Mouse (Mus musculus): ENCODE data around the gene Lmod1. TPM values are rescaled to one million over a fixed set of nuclear protein-coding genes. Genes with fewer than 3 reads are reported as not detected.

Gene Lmod1
- polyA plus RNA-seq, 1 experiment from 2014 or later, result 0.37 TPM

DNA sequence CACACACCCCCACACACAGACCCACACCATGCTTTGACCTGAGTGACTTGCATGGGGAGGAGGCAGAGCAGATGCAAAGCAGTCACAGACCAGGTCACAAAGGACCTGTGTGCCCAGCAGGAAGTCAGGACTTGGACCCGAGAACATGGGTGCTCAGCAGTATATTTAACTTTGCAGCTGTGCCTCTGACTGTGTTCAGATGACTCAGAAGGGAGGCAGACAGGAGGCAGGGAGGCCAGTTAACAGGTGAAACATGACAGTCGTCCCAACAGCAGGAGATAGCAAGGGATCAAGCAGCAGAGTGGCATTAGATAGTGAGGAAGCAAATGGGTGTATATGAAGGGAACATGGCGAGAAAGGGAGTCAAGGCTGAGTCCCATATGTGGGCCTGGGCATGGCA is 22.3 kb downstream of the Lmod1 start:
- H3K9ac ChIP-seq (ENCODE audit: low read length), result no peak overlapping the region
- H3K4me1 ChIP-seq (ENCODE audit: control insufficient read depth, insufficient read depth, low read length), result no peaks in the 10 kb centered on the region
- no peak overlapping the region for H3K4me2 ChIP-seq (ENCODE audit: low read depth)
- H3K27ac ChIP-seq (ENCODE audit: low read depth, low read length), result no peak overlapping the region
- ATAC-seq (ENCODE audit: insufficient read depth, low FRiP score, low TSS enrichment), result no peak
- WGBS, result 79% methylated on average over 3 of the region's 3 CpGs
- H3K9me3 ChIP-seq (ENCODE audit: control insufficient read depth, low read length), result no peaks in the 10 kb centered on the region
- no peak overlapping the region for H3K4me3 ChIP-seq (ENCODE audit: low read depth, low read length)
- DNase-seq (ENCODE audit: low spot score), result no peak
- H3K27me3 ChIP-seq (ENCODE audit: control insufficient read depth, insufficient read depth, low read length), result no peaks in the 10 kb centered on the region
- H3K36me3 ChIP-seq (ENCODE audit: control insufficient read depth, insufficient read depth, low read length), result no peaks in the 10 kb centered on the region

DNA sequence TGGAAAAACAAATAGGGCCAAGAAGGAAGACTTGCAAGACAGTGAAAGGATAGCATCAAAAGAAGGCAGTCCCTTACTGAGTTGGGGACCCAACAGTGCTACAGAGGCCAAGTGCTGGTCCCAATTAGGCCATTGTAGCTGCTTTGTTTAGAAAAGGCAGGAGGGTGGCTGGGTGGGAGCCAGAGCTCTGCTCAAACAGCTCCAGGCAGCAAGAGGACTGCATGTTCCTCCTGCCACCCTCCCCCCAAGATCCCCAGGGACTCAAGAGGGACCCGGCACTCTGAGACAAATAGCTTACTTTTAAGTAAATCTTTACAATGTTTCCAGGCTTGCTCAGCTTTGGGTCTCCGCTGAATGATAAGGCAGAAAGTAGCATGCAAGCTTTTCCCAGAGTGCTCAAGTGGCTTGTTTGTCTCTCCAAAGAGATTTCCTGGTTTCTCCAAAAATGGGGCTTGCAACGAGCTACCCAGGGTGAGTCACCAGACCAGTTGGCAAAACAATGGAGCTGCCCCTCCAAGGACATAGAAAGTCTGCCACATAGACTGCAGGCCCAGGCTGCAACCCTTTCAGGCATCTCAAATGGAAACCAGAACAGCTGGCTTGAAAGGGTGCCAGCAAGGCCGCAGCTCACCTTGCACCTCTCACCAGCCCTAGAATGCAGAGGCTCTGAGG is 23.0 kb downstream of the Lmod1 start:
- no peak overlapping the region for H3K4me2 ChIP-seq (ENCODE audit: low read depth)
- H3K9me3 ChIP-seq (ENCODE audit: control insufficient read depth, low read length), result no peaks in the 10 kb centered on the region
- H3K4me1 ChIP-seq (ENCODE audit: control insufficient read depth, insufficient read depth, low read length), result no peaks in the 10 kb centered on the region
- no peaks in the 10 kb centered on the region for H3K27me3 ChIP-seq (ENCODE audit: control insufficient read depth, insufficient read depth, low read length)
- H3K9ac ChIP-seq (ENCODE audit: low read length), result no peak overlapping the region
- H3K4me3 ChIP-seq (ENCODE audit: low read depth, low read length), result no peak overlapping the region
- H3K27ac ChIP-seq (ENCODE audit: low read depth, low read length), result no peak overlapping the region
- H3K36me3 ChIP-seq (ENCODE audit: control insufficient read depth, insufficient read depth, low read length), result no peaks in the 10 kb centered on the region
- DNase-seq (ENCODE audit: low spot score), result no peak
- WGBS, result 66% methylated on average over 4 of the region's 4 CpGs
- ATAC-seq (ENCODE audit: insufficient read depth, low FRiP score, low TSS enrichment), result no peak

GRCm38 (mm10) chr1:135351953-135352352 is 27.3 kb downstream of the Lmod1 start:
- no peaks in the 10 kb centered on the region for H3K36me3 ChIP-seq (ENCODE audit: control insufficient read depth, insufficient read depth, low read length)
- H3K27me3 ChIP-seq (ENCODE audit: control insufficient read depth, insufficient read depth, low read length), result no peaks in the 10 kb centered on the region
- H3K4me2 ChIP-seq (ENCODE audit: low read depth), result no peak overlapping the region
- H3K4me1 ChIP-seq (ENCODE audit: control insufficient read depth, insufficient read depth, low read length), result no peaks in the 10 kb centered on the region
- no peak overlapping the region for H3K27ac ChIP-seq (ENCODE audit: low read depth, low read length)
- ATAC-seq (ENCODE audit: insufficient read depth, low FRiP score, low TSS enrichment) (no peak), DNase-seq (ENCODE audit: low spot score) (no peak)
- no peak overlapping the region for H3K9ac ChIP-seq (ENCODE audit: low read length)
- no peak overlapping the region for H3K4me3 ChIP-seq (ENCODE audit: low read depth, low read length)
- 68% methylated on average over 3 of the region's 3 CpGs for WGBS
- no peaks in the 10 kb centered on the region for H3K9me3 ChIP-seq (ENCODE audit: control insufficient read depth, low read length)

DNA sequence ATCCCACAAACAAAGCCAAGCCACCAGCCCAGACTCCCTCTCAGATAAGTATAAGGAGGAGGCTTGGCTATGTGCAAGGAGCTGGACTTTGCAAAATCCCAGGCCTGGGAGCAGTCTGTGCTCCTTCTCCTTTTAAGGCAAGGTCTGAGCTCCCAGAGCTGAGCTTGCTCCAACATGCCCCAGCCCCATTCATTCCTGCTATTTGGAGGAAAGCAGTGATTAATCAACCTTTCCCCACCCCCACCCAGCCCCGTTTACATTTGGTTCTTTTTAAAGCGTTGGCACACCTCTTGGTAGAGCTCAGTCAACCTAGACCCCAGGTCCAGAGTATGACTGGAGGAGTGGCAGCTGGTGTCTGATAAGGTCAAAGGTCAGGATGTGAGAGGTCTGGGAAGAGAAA is 34.5 kb downstream of the Lmod1 start:
- H3K36me3 ChIP-seq (ENCODE audit: control insufficient read depth, insufficient read depth, low read length), result no peaks in the 10 kb centered on the region
- no peaks in the 10 kb centered on the region for H3K4me1 ChIP-seq (ENCODE audit: control insufficient read depth, insufficient read depth, low read length)
- WGBS, result 48% methylated on average over 2 of the region's 2 CpGs
- no peak overlapping the region for H3K4me2 ChIP-seq (ENCODE audit: low read depth)
- H3K9ac ChIP-seq (ENCODE audit: low read length), result no peak overlapping the region
- no peak for ATAC-seq (ENCODE audit: insufficient read depth, low FRiP score, low TSS enrichment)
- H3K27ac ChIP-seq (ENCODE audit: low read depth, low read length), result no peak overlapping the region
- DNase-seq (ENCODE audit: low spot score), result no peak
- no peak overlapping the region for H3K4me3 ChIP-seq (ENCODE audit: low read depth, low read length)
- H3K27me3 ChIP-seq (ENCODE audit: control insufficient read depth, insufficient read depth, low read length), result no peaks in the 10 kb centered on the region
- no peaks in the 10 kb centered on the region for H3K9me3 ChIP-seq (ENCODE audit: control insufficient read depth, low read length)

- Histone ChIP-seq H3K27me3 (ENCODE audit: control insufficient read depth, insufficient read depth, low read length) (no peaks in the 10 kb centered on the region), H3K9ac (ENCODE audit: low read length) (no peak overlapping the region), H3K9me3 (ENCODE audit: control insufficient read depth, low read length) (no peaks in the 10 kb centered on the region), H3K4me2 (ENCODE audit: low read depth) (no peak overlapping the region), H3K36me3 (ENCODE audit: control insufficient read depth, insufficient read depth, low read length) (no peaks in the 10 kb centered on the region), H3K4me3 (ENCODE audit: low read depth, low read length) (no peak overlapping the region), H3K27ac (ENCODE audit: low read depth, low read length) (no peak overlapping the region), H3K4me1 (ENCODE audit: control insufficient read depth, insufficient read depth, low read length) (no peaks in the 10 kb centered on the region)
- ATAC-seq (ENCODE audit: insufficient read depth, low FRiP score, low TSS enrichment) (no peak), DNase-seq (ENCODE audit: low spot score) (no peak)
- 81% methylated on average over 4 of the region's 4 CpGs for WGBS
These were observed 36.9 kb downstream of the Lmod1 start for GRCm38 (mm10) chr1:135361491-135361890.

- Histone ChIP-seq H3K4me1 (ENCODE audit: control insufficient read depth, insufficient read depth, low read length) (no peaks in the 10 kb centered on the region), H3K4me2 (ENCODE audit: low read depth) (no peak overlapping the region), H3K27me3 (ENCODE audit: control insufficient read depth, insufficient read depth, low read length) (no peaks in the 10 kb centered on the region), H3K36me3 (ENCODE audit: control insufficient read depth, insufficient read depth, low read length) (no peaks in the 10 kb centered on the region), H3K9ac (ENCODE audit: low read length) (no peak overlapping the region), H3K9me3 (ENCODE audit: control insufficient read depth, low read length) (no peaks in the 10 kb centered on the region), H3K27ac (ENCODE audit: low read depth, low read length) (no peak overlapping the region), H3K4me3 (ENCODE audit: low read depth, low read length) (no peak overlapping the region)
- no peak for DNase-seq (ENCODE audit: low spot score)
- no peak for ATAC-seq (ENCODE audit: insufficient read depth, low FRiP score, low TSS enrichment)
These were observed 37.5 kb downstream of the Lmod1 start for GRCm38 (mm10) chr1:135362115-135362514.

DNA sequence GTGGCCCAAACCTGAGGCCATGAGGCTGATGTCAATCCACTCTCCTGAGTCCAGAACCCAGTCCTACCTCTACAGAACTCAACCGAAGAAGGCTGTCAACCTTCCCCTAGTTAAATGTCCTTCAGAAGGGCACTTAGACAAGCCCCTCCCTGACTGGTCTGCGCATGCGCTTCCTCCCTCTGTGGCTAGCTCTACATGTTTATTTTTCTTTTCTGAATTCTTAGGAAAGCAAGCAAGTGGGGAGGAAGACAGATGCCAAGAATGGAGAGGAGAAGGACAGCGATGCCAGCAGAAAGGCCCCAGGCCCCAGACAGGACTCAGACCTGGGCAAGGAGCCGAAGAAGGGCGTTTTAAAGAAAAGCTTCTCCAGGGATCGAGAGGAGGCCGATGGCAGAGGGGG is 38.8 kb downstream of the Lmod1 start:
- H3K36me3 ChIP-seq (ENCODE audit: control insufficient read depth, insufficient read depth, low read length), result no peaks in the 10 kb centered on the region
- no peaks in the 10 kb centered on the region for H3K27me3 ChIP-seq (ENCODE audit: control insufficient read depth, insufficient read depth, low read length)
- H3K4me3 ChIP-seq (ENCODE audit: low read depth, low read length), result no peak overlapping the region
- ATAC-seq (ENCODE audit: insufficient read depth, low FRiP score, low TSS enrichment) (no peak), DNase-seq (ENCODE audit: low spot score) (no peak)
- H3K9me3 ChIP-seq (ENCODE audit: control insufficient read depth, low read length), result no peaks in the 10 kb centered on the region
- no peak overlapping the region for H3K27ac ChIP-seq (ENCODE audit: low read depth, low read length)
- no peaks in the 10 kb centered on the region for H3K4me1 ChIP-seq (ENCODE audit: control insufficient read depth, insufficient read depth, low read length)
- no peak overlapping the region for H3K9ac ChIP-seq (ENCODE audit: low read length)
- WGBS, result 87% methylated on average over 8 of the region's 8 CpGs
- no peak overlapping the region for H3K4me2 ChIP-seq (ENCODE audit: low read depth)

DNA sequence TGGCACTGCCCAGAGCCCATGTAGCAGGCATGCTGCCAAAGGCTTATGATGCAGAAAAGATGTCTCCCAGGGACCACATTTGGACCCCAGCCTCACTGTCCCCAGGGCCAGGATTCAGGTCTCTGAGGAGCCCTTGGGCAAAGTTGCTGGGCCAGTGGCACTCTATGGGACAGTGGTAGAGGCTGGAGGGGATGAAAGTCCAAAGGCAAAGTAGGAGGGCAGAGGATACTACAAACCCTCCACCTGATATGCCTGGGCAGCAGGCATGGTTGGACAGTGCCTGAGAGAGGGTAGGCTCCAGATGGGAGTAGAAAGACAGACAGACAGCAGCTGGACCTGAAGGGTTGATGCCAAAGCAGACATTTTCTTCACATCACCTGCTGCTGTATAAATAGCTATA is 41.8 kb downstream of the Lmod1 start:
- no peak overlapping the region for H3K4me3 ChIP-seq (ENCODE audit: low read depth, low read length)
- DNase-seq (ENCODE audit: low spot score), result no peak
- no peaks in the 10 kb centered on the region for H3K36me3 ChIP-seq (ENCODE audit: control insufficient read depth, insufficient read depth, low read length)
- no peak overlapping the region for H3K4me2 ChIP-seq (ENCODE audit: low read depth)
- no peak for ATAC-seq (ENCODE audit: insufficient read depth, low FRiP score, low TSS enrichment)
- H3K27me3 ChIP-seq (ENCODE audit: control insufficient read depth, insufficient read depth, low read length), result no peaks in the 10 kb centered on the region
- H3K9me3 ChIP-seq (ENCODE audit: control insufficient read depth, low read length), result no peaks in the 10 kb centered on the region
- no peak overlapping the region for H3K27ac ChIP-seq (ENCODE audit: low read depth, low read length)
- H3K9ac ChIP-seq (ENCODE audit: low read length), result no peak overlapping the region
- H3K4me1 ChIP-seq (ENCODE audit: control insufficient read depth, insufficient read depth, low read length), result no peaks in the 10 kb centered on the region

DNA sequence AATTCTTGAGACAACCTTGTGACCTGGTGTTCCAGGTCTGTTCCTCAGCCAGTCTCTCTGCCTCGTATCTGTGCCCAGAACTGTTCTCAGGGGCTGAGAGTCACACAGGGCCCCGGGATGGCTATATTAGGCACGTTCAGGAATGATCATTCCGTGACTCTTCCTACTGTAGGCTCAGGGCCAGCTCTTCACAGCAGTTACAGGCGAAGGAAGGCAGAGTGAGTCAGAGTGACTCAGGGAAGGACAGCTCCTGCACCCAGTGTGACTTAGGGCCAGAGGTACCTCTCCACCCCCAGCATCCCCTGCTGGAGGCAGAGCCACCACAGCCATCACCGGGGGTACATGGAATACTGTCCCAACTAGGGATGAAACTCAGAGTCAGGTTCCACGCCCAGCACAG is 42.4 kb downstream of the Lmod1 start:
- Histone ChIP-seq H3K27me3 (ENCODE audit: control insufficient read depth, insufficient read depth, low read length) (no peaks in the 10 kb centered on the region), H3K9ac (ENCODE audit: low read length) (no peak overlapping the region), H3K4me3 (ENCODE audit: low read depth, low read length) (no peak overlapping the region), H3K36me3 (ENCODE audit: control insufficient read depth, insufficient read depth, low read length) (no peaks in the 10 kb centered on the region), H3K9me3 (ENCODE audit: control insufficient read depth, low read length) (no peaks in the 10 kb centered on the region), H3K4me2 (ENCODE audit: low read depth) (no peak overlapping the region), H3K27ac (ENCODE audit: low read depth, low read length) (no peak overlapping the region), H3K4me1 (ENCODE audit: control insufficient read depth, insufficient read depth, low read length) (no peaks in the 10 kb centered on the region)
- WGBS, result 85% methylated on average over 7 of the region's 7 CpGs
- no peak for DNase-seq (ENCODE audit: low spot score)
- ATAC-seq (ENCODE audit: insufficient read depth, low FRiP score, low TSS enrichment), result no peak

All from neural tube, embryonic 11.5 days (tissue).